Mouse (Mus musculus) MEL-GATA-1-ER (cell line): Measurements from ENCODE around the gene Olfr467.
A peak's percentile ranks its signal among the peaks of the same experiment; 100 is the strongest.
"Not testable (repeated sequence)": the region's sequence is repeated elsewhere in the genome, so short reads cannot be mapped to it uniquely, and the experiment has no call there.

Source experiments
- DNase-seq: peaks from one replicate; pipeline ENCODE4 v3.0.0-alpha.2; 2012; ENCODE audit warnings: low read depth; ENCODE audit errors: extremely low read depth

The Olfr467 gene

DNA sequence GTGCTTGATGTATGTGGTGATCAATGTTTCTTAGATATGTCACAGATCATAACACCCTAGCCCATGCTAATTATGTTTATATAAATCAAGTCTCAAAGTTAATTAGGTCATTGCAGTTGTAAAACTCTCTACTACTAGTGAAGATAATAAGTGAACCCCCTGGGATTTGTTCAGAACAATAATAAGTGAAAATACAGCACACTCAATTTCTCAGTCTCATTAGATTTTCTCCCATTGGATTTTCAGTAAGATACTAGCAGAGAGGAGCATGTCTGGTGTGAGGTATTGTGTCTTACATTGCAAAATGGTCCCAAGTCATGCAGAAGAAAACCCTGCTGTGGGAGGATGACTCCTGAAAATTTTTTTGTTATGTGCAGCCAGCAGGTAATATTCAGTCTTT, at the start of gene Olfr467:
Gene Olfr467 (plus strand): TSS at position 301 of the 400 bp plus-strand sequence.
- no peak for DNase-seq

DNA sequence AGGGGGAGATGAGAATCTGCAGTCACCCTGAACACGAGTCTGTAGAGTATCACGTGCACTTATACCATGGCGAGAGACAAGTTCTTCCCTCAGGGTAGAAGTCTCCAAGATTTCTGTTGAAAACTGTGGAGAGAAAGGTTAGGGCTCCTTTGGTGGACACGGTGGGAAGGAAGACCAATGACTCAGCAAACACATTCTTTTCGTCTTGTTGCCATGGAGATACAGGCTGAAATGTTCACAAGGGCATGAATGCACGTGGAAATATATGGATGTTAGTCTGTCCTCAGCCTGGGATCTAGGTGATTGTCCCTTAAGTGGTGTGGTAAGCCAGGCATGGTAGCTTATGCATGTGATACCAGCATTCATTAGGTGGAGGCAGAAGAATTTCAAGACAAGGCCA, 41.3 kb upstream of the Olfr467 start:
- DNase-seq: no peak

DNA sequence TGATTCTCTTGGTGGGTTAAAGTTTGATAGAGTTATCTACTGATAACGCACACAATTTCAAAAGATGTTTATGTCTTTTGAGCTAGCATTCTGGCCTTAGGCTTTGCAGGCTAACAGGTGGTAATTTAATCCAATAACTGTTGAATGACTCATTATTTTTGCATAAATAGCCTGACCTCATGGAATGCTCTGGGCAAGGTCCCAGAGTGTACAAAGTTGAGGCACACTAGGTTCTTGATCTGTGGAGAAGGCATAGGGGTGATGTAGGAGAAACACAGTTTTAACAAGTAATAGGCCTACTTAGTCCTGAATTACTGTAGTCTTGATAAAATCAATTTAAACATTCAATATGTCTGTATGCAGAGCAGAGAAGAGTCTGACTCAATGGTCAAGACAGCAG, 33.8 kb upstream of the Olfr467 start:
- no peak for DNase-seq

DNA sequence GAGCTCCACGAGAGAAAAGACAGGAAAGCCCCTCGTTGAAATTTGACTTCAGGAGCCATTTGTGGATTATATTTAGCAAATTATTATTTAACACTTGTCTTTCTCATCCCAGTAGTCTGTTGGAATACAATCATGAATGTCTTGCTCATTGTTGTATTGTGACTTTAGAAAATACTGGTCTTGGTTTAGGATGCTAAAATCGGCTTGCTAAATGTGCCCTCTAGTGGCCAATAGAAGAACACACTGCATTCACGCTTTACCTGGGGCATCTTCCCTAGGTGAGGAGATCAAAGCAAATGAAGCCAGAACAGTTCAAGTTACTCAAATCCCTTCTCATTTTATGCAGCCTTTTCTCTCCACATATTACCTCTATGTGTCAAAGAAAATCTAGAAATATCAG, 32.5 kb upstream of the Olfr467 start:
- DNase-seq: no peak

DNA sequence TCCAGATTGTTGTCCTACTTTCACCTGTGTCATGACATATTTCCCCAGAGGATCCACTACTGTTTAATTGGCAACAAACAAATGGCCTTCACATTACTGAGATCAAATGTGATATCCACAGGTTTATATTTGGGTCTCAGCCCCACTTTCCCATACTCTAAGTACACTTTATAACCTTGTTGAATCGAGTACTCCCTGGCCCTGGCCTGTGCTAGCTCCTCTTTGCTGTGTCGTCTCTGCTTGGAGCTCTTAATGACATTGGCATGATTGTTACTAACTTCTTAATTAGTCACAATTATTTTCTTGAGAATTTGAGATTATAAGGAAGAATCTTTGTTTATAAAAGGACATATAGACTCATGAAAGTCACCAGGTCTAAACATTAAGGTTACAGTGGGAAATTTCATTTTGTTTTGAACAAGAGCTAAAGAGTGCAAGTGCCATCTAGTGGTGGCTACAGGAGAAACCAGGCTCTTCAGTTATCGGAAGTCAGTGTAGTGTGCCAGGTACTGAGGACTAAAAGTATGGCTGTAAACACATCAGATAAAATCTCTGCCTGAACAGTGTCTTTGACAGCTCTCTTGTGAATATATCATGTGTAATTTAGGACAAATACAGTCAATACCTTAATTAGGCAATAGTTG, 24.0 kb upstream of the Olfr467 start:
- DNase-seq: no peak

DNA sequence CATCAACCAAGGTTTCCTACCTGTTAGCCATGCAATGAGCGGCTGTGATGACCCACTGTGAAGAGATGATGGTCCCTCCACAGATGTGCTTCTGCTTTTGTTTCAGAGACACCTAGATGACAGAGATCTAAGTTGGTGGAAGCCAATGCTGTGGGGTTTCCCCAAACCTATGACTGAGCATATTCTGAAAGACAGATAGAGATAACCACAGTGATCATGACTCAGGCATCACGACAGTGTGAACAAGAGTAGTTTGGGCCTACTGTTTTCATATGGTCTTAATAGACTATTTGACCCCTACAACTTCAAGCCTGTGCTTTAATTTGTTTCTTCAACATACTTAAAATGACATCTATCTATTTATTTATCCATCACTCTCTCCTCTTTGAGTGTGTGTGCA, 15.6 kb upstream of the Olfr467 start:
- DNase-seq: no peak

DNA sequence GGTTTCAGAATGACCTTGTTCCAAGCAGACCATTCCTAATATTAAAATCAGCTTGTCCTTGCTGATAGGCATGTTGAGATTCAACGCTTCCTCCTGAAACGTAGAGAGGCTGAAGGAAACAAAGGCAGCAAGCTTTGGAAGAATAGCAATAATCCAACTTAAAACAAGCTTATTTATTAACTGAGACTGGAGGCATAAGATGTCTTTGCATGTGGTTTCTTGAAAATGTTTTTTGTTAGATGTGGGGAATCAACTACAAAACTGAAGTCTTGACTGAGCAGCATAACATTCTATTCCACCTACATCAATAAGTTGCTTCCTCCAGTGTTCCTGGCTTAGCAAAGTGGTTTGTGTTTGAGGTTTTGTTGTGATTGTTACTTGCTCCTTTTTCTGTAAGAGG, 11.0 kb upstream of the Olfr467 start, which contains the start of gene Ovch2:
Gene Ovch2 (minus strand): TSS at position 101 of the 400 bp plus-strand sequence.
- no peak for DNase-seq

DNA sequence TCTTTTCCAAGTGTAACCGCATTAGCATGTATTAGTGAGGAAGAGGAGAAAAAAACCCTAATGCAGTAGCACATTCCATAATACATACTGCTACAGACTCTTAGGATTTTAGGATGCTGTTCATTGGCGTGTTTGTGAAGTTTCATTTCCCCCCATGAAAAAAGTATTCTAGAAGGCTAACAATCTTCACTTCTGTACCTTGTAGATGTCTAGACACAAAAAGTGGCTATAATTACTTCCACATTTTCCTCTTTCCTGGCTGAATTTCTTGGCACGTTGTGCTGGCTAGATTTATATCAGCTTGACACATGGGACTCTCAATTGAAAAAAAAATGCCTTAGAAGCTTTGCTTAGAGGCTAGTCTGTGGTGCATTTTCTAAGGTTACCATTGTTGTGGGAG, 9.9 kb upstream of the Olfr467 start:
- no peak for DNase-seq

DNA sequence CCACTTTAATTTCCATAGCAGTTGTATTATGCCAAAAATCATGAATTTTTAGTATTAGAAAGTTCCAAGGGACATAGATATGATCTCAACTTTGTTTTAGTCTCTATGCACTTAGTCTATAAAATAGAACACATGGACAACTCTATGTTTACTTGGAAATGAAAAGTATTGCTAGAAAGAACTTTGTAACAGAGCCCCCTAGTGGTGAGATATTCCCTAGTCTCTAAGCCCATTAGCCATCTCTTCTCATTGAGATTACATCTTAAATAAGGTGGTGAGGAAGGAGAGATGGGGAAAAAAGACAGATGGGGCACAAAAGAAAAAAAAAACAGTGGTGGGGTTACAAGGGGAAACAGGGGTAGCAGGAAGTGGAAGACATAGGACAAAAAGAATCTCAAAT, 7.4 kb downstream of the Olfr467 start:
- DNase-seq: no peak

DNA sequence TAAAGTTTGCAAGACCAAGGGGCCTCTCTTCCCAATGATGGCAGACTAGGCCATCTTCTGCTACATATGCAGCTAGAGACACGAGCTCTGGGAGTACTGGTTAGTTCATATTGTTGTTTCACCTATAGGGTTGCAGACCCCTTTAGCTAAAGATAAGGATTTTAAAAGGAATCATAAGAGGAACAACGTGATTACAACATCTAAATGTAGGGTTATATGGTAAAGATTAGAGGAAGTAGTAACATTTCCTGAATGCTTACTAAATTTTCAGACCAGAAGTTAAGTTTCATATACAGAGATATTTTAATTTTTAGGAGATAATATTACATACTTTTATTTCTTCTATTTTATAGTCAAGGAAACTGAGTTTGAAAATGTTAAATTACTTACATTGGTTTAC, 11.8 kb downstream of the Olfr467 start:
- not testable (repeated sequence) for DNase-seq

DNA sequence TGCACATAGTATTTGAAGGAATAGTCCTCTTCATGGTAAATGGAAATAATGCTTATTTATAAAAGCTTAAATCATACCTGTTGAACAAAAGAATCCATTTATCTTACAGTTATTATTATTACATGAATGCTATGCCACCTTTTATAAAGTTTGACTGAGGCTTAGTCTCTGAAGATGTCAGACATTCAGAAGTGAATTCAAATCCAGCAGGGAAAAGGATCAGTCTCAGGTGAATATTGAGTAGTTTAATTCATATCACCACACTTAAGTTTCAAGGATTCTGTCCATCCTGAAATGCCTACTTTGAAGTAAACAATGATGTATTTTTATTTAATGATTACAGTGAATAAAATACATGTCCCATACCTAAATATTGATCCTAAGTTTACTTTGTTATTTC, 13.4 kb downstream of the Olfr467 start, which contains the start of gene Olfr469:
Gene Olfr469 (minus strand): TSS at position 101 of the 400 bp plus-strand sequence.
- not testable (repeated sequence) for DNase-seq

DNA sequence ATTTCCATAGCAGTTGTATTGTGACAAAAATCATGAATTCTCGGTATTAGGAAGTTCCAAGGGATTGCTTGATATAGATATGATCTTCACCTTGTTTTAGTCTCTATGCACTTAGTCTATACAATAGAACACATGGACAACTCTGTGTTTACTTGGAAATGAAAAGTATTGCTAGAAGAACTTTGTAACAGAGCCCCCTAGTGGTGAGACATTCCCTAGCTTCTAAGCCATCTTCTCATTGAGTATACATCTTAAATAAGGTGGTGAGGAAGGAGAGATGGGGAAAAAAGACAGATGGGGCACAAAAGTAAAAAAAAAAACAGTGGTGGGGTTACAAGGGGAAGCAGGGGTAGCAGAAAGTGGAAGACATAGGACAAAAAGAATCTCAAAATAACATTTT, 29.7 kb downstream of the Olfr467 start:
- peak; percentile 2 for DNase-seq

DNA sequence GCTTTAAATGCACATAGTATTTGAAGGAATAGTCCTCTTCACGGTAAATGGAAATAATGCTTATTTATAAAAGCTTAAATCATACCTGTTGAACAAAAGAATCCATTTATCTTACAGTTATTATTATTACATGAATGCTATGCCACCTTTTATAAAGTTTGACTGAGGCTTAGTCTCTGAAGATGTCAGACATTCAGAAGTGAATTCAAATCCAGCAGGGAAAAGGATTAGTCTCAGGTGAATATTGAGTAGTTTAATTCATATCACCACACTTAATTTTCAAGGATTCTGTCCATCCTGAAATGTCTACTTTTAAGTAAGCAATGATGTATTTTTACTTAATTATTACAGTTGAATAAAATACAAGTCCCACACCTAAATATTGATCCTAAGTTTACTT, 35.3 kb downstream of the Olfr467 start, which contains the start of gene Olfr470:
Gene Olfr470 (minus strand): TSS at position 101 of the 400 bp plus-strand sequence.
- DNase-seq: not testable (repeated sequence)
